Mouse (Mus musculus) C2C12 (cell line): Measurements from ENCODE around the gene 9530077C05Rik. TPM values are rescaled to one million over a fixed set of nuclear protein-coding genes. Genes with fewer than 3 reads are reported as not detected.
"Not testable (repeated sequence)": the region's sequence is repeated elsewhere in the genome, so short reads cannot be mapped to it uniquely, and the experiment has no call there.

ENCODE experiments used
- H3K27me3 ChIP-seq: one replicate; pipeline ENCODE4 v1.6.1; 2011; ENCODE audit not compliant: control insufficient read depth, insufficient read depth, insufficient read length
- H3K36me3 ChIP-seq: one replicate; pipeline ENCODE4 v1.6.1; 2011; ENCODE audit not compliant: control insufficient read depth, insufficient read depth
- H3K4me3 ChIP-seq: one replicate; pipeline ENCODE4 v1.5.1; 2011; ENCODE audit warnings: mild to moderate bottlenecking, control low read depth; ENCODE audit not compliant: poor library complexity, insufficient read depth, severe bottlenecking
- H3K79me2 ChIP-seq: one replicate; pipeline ENCODE4 v1.6.1; 2011; ENCODE audit not compliant: control insufficient read depth, insufficient read depth
- H3K79me3 ChIP-seq: one replicate; pipeline ENCODE4 v1.6.1; 2011; ENCODE audit warnings: low read depth, control low read depth
- H3ac ChIP-seq: one replicate; pipeline ENCODE3; 2011; ENCODE audit warnings: low read depth; ENCODE audit not compliant: control insufficient read depth, insufficient read length
- CEBPB ChIP-seq: IDR thresholded peaks from one replicate; pipeline ENCODE4 v1.6.1; 2011; ENCODE audit warnings: low read depth, mild to moderate bottlenecking, control low read depth, moderate library complexity
- CTCF ChIP-seq: IDR thresholded peaks from one replicate; pipeline ENCODE4 v1.5.1; 2011; ENCODE audit not compliant: control insufficient read depth, insufficient read depth, insufficient read length
- FOSL1 ChIP-seq: IDR thresholded peaks from one replicate; pipeline ENCODE4 v1.8.0; 2011; ENCODE audit warnings: mild to moderate bottlenecking, low read length; ENCODE audit not compliant: poor library complexity, insufficient read depth, severe bottlenecking
- MAX ChIP-seq: IDR thresholded peaks from one replicate; pipeline ENCODE4 v1.6.1; 2011; ENCODE audit warnings: mild to moderate bottlenecking, control low read depth
- MYOD1 ChIP-seq: IDR thresholded peaks from one replicate; pipeline ENCODE4 v1.6.1; 2011; ENCODE audit warnings: low read depth; ENCODE audit not compliant: control insufficient read depth, insufficient read length
- MYOG ChIP-seq: IDR thresholded peaks from one replicate; pipeline ENCODE4 v1.6.1; 2011; ENCODE audit not compliant: control insufficient read depth, insufficient read length; ENCODE audit errors: extremely low read depth
- USF1 ChIP-seq: IDR thresholded peaks from one replicate; pipeline ENCODE4 v1.6.1; 2011; ENCODE audit warnings: low read depth, mild to moderate bottlenecking, control low read depth, moderate library complexity
- polyA plus RNA-seq: library from polyadenylated mRNA; unstranded; fragments of >200 nt; fragmentation: generic; extraction: Trizol; gene quantifications from one replicate; pipeline ENCODE4 v1.2.1, GENCODE M21; 2012; ENCODE audit warnings: missing spikeins

Gene 9530077C05Rik
- polyA plus RNA-seq, 1 experiment = 1.0 TPM

DNA sequence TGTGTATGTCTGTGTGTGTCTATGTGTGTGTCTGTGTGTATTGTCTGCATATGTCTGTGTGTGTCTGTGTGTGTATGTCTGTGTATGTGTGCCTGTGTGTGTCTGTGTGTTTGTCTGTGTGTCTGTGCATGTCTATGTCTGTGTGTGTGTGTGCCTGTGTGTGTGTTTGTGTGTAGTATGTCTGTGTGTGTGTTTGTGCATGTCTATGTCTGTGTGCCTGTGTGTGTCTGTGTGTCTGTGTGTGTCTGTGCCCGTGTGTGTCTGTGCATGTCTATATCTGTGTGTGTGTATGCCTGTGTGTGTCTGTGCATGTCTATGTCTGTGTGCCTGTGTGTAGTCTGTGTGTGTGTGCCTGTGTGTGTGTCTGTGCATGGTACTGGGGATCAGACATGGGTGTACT, 33.8 kb downstream of the 9530077C05Rik start:
- Histone ChIP-seq H3K79me2 (no peaks in the 10 kb centered on the region), H3K4me3 (no peak overlapping the region), H3K27me3 (no peaks in the 10 kb centered on the region), H3K36me3 (peaks cover 19% of the 10 kb centered on the region), H3K79me3 (no peaks in the 10 kb centered on the region), H3ac (no peak overlapping the region)
- no peak for TF ChIP-seq CEBPB
- TF ChIP-seq MYOD1 = no peak
- TF ChIP-seq CTCF = no peak
- TF ChIP-seq MAX = no peak
- no peak for TF ChIP-seq USF1
- TF ChIP-seq MYOG = no peak
- TF ChIP-seq FOSL1 = no peak

GRCm38 (mm10) chr9:22447213-22447612, 35.9 kb downstream of the 9530077C05Rik start:
- TF ChIP-seq CEBPB (no peak), CTCF (no peak), MYOD1 (no peak), USF1 (no peak), MYOG (no peak), FOSL1 (no peak), MAX (no peak)
- Histone ChIP-seq H3K36me3 (peaks cover 22% of the 10 kb centered on the region), H3ac (no peak overlapping the region), H3K4me3 (no peak overlapping the region), H3K79me2 (no peaks in the 10 kb centered on the region), H3K27me3 (no peaks in the 10 kb centered on the region), H3K79me3 (no peaks in the 10 kb centered on the region)

- no peaks in the 10 kb centered on the region for H3K79me2 ChIP-seq
- no peaks in the 10 kb centered on the region for H3K27me3 ChIP-seq
- H3ac ChIP-seq = no peak overlapping the region
- no peak overlapping the region for H3K4me3 ChIP-seq
- TF ChIP-seq USF1 (no peak), CTCF (no peak), CEBPB (no peak), MYOG (no peak), MYOD1 (no peak), FOSL1 (no peak), MAX (no peak)
- H3K36me3 ChIP-seq = peaks cover 30% of the 10 kb centered on the region
- no peaks in the 10 kb centered on the region for H3K79me3 ChIP-seq
Measured at GRCm38 (mm10) chr9:22448420-22448819, 37.1 kb downstream of the 9530077C05Rik start.

- peaks cover 37% of the 10 kb centered on the region for H3K36me3 ChIP-seq
Measured at GRCm38 (mm10) chr9:22449209-22449608, 37.9 kb downstream of the 9530077C05Rik start.

GRCm38 (mm10) chr9:22452697-22453096, 41.4 kb downstream of the 9530077C05Rik start:
- Histone ChIP-seq H3K27me3 (no peaks in the 10 kb centered on the region), H3K79me2 (no peaks in the 10 kb centered on the region), H3ac (no peak overlapping the region), H3K79me3 (no peaks in the 10 kb centered on the region), H3K4me3 (no peak overlapping the region), H3K36me3 (peaks cover 55% of the 10 kb centered on the region)
- no peak for TF ChIP-seq USF1
- TF ChIP-seq FOSL1 = no peak
- no peak for TF ChIP-seq MAX
- no peak for TF ChIP-seq MYOG
- no peak for TF ChIP-seq CEBPB
- no peak for TF ChIP-seq MYOD1
- no peak for TF ChIP-seq CTCF

More at GRCm38 (mm10) chr9:22449209-22449608, 37.9 kb downstream of the 9530077C05Rik start:
- Histone ChIP-seq H3K27me3 (no peaks in the 10 kb centered on the region), H3K79me3 (no peaks in the 10 kb centered on the region), H3K79me2 (no peaks in the 10 kb centered on the region), H3K4me3 (no peak overlapping the region), H3ac (no peak overlapping the region)
- TF ChIP-seq FOSL1 = no peak
- TF ChIP-seq CEBPB = no peak
- TF ChIP-seq USF1 = no peak
- TF ChIP-seq CTCF = no peak
- no peak for TF ChIP-seq MAX

DNA sequence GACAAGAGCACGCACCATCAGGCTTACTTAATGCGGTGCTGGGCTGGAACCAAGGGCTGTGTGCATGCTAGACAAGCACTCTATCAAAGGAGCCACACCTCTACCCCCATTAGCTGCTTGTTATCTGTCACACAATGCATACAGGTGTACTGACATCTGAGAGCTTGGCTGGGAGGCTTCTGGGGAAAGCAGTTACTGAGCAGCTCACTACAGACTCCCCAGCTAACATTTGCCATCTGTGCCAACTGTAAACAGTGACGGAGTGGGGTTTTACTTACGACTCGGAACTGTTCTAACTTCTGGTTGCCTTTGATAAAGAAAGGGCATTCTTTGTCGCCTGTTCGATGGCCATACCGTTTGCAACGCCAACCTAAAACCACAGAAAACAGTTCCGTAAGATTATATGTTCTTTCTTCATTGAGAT, 42.2 kb downstream of the 9530077C05Rik start:
- Histone ChIP-seq H3K79me2 (no peaks in the 10 kb centered on the region), H3ac (no peak overlapping the region), H3K79me3 (no peaks in the 10 kb centered on the region), H3K27me3 (no peaks in the 10 kb centered on the region), H3K36me3 (peaks cover 49% of the 10 kb centered on the region), H3K4me3 (no peak overlapping the region)
- TF ChIP-seq MYOD1 (no peak), MAX (no peak), CEBPB (no peak), CTCF (no peak), MYOG (no peak), FOSL1 (no peak)

DNA sequence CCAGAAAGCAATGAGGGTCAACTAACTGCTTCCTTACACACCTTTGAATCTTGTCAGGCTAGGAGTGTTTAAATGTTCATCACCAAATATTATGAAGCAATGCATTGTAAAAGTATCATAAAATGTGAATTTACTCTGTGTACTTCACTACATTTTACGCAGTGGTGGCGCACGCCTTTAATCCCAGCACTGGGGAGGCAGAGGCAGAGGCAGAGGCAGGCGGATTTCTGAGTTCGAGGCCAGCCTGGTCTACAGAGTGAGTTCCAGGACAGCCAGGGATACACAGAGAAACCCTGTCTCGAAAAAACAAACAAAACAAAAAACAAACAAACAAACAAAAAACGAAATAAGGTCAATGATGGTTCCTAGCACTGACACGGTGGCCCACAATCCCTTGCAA, 42.7 kb downstream of the 9530077C05Rik start, which contains the start of gene Gm17545:
Gene Gm17545 (plus strand): TSS at position 301 of the 400 bp plus-strand sequence.
- not testable (repeated sequence) for H3ac ChIP-seq, H3K4me3 ChIP-seq, H3K79me2 ChIP-seq, H3K79me3 ChIP-seq, H3K27me3 ChIP-seq
- peaks cover 44% of the 10 kb centered on the region for H3K36me3 ChIP-seq
